Mouse (Mus musculus): ENCODE data around the gene B830017H08Rik. TPM values are rescaled to one million over a fixed set of nuclear protein-coding genes. Genes with fewer than 3 reads are reported as not detected.

Gene B830017H08Rik
- not detected for polyA plus RNA-seq (2017; shearing (Covaris generic))

- ATAC-seq, result no peak
Observed at GRCm38 (mm10) chr16:17832821-17833220, at the start of gene B830017H08Rik. Gene B830017H08Rik (plus strand): TSS chr16:17833121.

- ATAC-seq, result no peak
Observed at GRCm38 (mm10) chr16:17785337-17785736, 47.6 kb upstream of the B830017H08Rik start.

GRCm38 (mm10) chr16:17792728-17793127, 40.2 kb upstream of the B830017H08Rik start:
- ATAC-seq, result no peak

- no peak for ATAC-seq
Observed at GRCm38 (mm10) chr16:17794047-17794446, 38.9 kb upstream of the B830017H08Rik start.

- no peak for ATAC-seq
Observed at GRCm38 (mm10) chr16:17795643-17796042, 37.3 kb upstream of the B830017H08Rik start.

GRCm38 (mm10) chr16:17796519-17796918, 36.4 kb upstream of the B830017H08Rik start:
- no peak for ATAC-seq

GRCm38 (mm10) chr16:17796971-17797811, 35.7 kb upstream of the B830017H08Rik start, which contains the start of gene Scarf2:
Gene Scarf2 (plus strand): TSS chr16:17797282.
- no peak for ATAC-seq

- ATAC-seq, result no peak
Observed at GRCm38 (mm10) chr16:17797812-17798311, 35.1 kb upstream of the B830017H08Rik start.

- ATAC-seq, result no peak
Observed at GRCm38 (mm10) chr16:17798321-17799180, 34.4 kb upstream of the B830017H08Rik start.

GRCm38 (mm10) chr16:17799584-17799983, 33.3 kb upstream of the B830017H08Rik start:
- ATAC-seq, result no peak

GRCm38 (mm10) chr16:17801777-17802455, 31.0 kb upstream of the B830017H08Rik start:
- no peak for ATAC-seq

GRCm38 (mm10) chr16:17802456-17802838, 30.5 kb upstream of the B830017H08Rik start:
- no peak for ATAC-seq

GRCm38 (mm10) chr16:17802839-17803674, 29.9 kb upstream of the B830017H08Rik start:
- ATAC-seq, result no peak

GRCm38 (mm10) chr16:17803675-17804448, 29.1 kb upstream of the B830017H08Rik start:
- ATAC-seq, result no peak

GRCm38 (mm10) chr16:17804449-17804912, 28.4 kb upstream of the B830017H08Rik start:
- no peak for ATAC-seq

- ATAC-seq, result no peak
Observed at GRCm38 (mm10) chr16:17804982-17805381, 27.9 kb upstream of the B830017H08Rik start.

- peak; percentile 9 for ATAC-seq
Observed at GRCm38 (mm10) chr16:17806581-17807191, 26.2 kb upstream of the B830017H08Rik start.

- ATAC-seq, result peak; percentile 94
Observed at GRCm38 (mm10) chr16:17807192-17808009, 25.5 kb upstream of the B830017H08Rik start.

- no peak for ATAC-seq
Observed at GRCm38 (mm10) chr16:17809125-17809524, 23.8 kb upstream of the B830017H08Rik start.

Measured in activated CD4-positive, CD25-positive, alpha-beta regulatory T cell, adult 4 months (primary cell).